Mouse (Mus musculus) cerebellum, adult (tissue): ENCODE data around the gene Ppp1r10.
A peak's percentile ranks its signal among the peaks of the same experiment; 100 is the strongest.

Experiments used
- ATAC-seq: cut with Nextera tagmentation; 2 replicates; pipeline ENCODE4 v1.9.2; 2017; ENCODE audit warnings: mild to moderate bottlenecking, moderate library complexity, mixed read lengths; ENCODE audit not compliant: insufficient number of reproducible peaks, low FRiP score, low TSS enrichment

The Ppp1r10 gene

GRCm38 (mm10) chr17:35916297-35917142, at the start of gene Ppp1r10, which contains the start of gene Mrps18b:
TSS of gene Ppp1r10 (plus strand) at chr17:35916434.
TSS of gene Mrps18b (minus strand) at chr17:35916389.
- peak; percentile 85 for ATAC-seq

GRCm38 (mm10) chr17:35866911-35867890, 49.0 kb upstream of the Ppp1r10 start:
- no peak for ATAC-seq

GRCm38 (mm10) chr17:35868165-35868820, 47.9 kb upstream of the Ppp1r10 start:
- ATAC-seq: no peak

GRCm38 (mm10) chr17:35868961-35869345, 47.3 kb upstream of the Ppp1r10 start:
- ATAC-seq: no peak

GRCm38 (mm10) chr17:35869346-35870067, 46.7 kb upstream of the Ppp1r10 start:
- no peak for ATAC-seq

- no peak for ATAC-seq
Observed at GRCm38 (mm10) chr17:35870151-35870883, 45.9 kb upstream of the Ppp1r10 start.

- ATAC-seq: no peak
Observed at GRCm38 (mm10) chr17:35870884-35871696, 45.1 kb upstream of the Ppp1r10 start.

GRCm38 (mm10) chr17:35873774-35874519, 42.3 kb upstream of the Ppp1r10 start:
- ATAC-seq: peak; percentile 81; the same call in 1 of the 2 replicates

- ATAC-seq: no peak
Observed at GRCm38 (mm10) chr17:35874721-35875120, 41.5 kb upstream of the Ppp1r10 start.

GRCm38 (mm10) chr17:35879245-35880057, 36.8 kb upstream of the Ppp1r10 start, which contains the start of gene Dhx16:
TSS of gene Dhx16 (plus strand) at chr17:35879819.
- peak; percentile 88 for ATAC-seq

GRCm38 (mm10) chr17:35882924-35883323, 33.3 kb upstream of the Ppp1r10 start:
- ATAC-seq: no peak

GRCm38 (mm10) chr17:35883777-35884176, 32.5 kb upstream of the Ppp1r10 start:
- no peak for ATAC-seq

- ATAC-seq: no peak
Observed at GRCm38 (mm10) chr17:35887725-35888124, 28.5 kb upstream of the Ppp1r10 start.

GRCm38 (mm10) chr17:35896781-35897643, 19.2 kb upstream of the Ppp1r10 start, which contains the start of gene 2310061I04Rik:
TSS of gene 2310061I04Rik (minus strand) at chr17:35897431.
- peak; percentile 87 for ATAC-seq
